Mouse (Mus musculus) E14TG2a.4 (cell line): ENCODE measurements around the gene Chd9.

ENCODE experiments used
- CTCF ChIP-seq: conservative IDR thresholded peaks from 2 replicates; pipeline ENCODE4 v1.5.1; 2014; ENCODE audit warnings: low read length
- NANOG ChIP-seq: IDR thresholded peaks from 2 replicates; pipeline ENCODE4 v1.6.1; 2014; ENCODE audit warnings: borderline replicate concordance, low read length, mixed read lengths
- POU5F1 ChIP-seq: IDR thresholded peaks from 2 replicates; pipeline ENCODE4 v1.6.1; 2014; ENCODE audit warnings: low read length, borderline replicate concordance

DNA sequence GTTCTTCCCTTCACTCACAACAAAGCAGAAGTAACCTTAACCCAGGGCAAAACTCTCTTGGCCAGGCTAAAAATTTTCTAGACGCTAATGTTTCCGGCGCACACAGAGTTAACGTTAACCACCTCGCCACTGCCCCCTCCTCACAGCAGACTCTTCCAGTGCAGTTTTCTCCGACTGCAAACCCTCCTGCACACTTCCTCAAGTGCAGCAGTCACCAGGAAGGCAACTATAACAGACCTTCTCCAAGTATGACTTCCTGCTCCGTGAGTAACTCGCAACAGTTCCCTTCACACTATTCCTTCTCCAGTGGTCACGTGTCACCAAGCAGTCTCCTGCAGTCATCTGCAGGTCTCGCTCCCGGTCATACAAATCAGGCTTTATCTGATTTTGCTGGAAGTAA, 104.8 kb downstream of the Chd9 start:
- TF ChIP-seq CTCF: no peak
- no peak for TF ChIP-seq POU5F1
- TF ChIP-seq NANOG: no peak
